Mouse (Mus musculus): Measurements from ENCODE around the gene Vmn2r111.
"Not testable (repeated sequence)": the region's sequence is repeated elsewhere in the genome, so short reads cannot be mapped to it uniquely, and the experiment has no call there.

The Vmn2r111 gene

GRCm38 (mm10) chr17:22573382-22573781, at the start of gene Vmn2r111:
TSS of gene Vmn2r111 (minus strand) at chr17:22573482.
- DNase-seq (ENCODE audit: low read depth), result not testable (repeated sequence)

- not testable (repeated sequence) for DNase-seq (ENCODE audit: low read depth)
Observed at GRCm38 (mm10) chr17:22600651-22601050, 27.4 kb upstream of the Vmn2r111 start, which contains the start of gene Vmn2r112. TSS of gene Vmn2r112 (plus strand) at chr17:22600951.

- DNase-seq (ENCODE audit: low read depth), result not testable (repeated sequence)
Observed at GRCm38 (mm10) chr17:22520467-22520866, 52.8 kb downstream of the Vmn2r111 start.

GRCm38 (mm10) chr17:22520037-22520436, 53.2 kb downstream of the Vmn2r111 start:
- not testable (repeated sequence) for DNase-seq (ENCODE audit: low read depth)

GRCm38 (mm10) chr17:22497120-22497519, 76.2 kb downstream of the Vmn2r111 start:
- DNase-seq (ENCODE audit: low read depth), result no peak
